26 mouse cellular contexts compared by ENCODE assay signal in the genomic region with DNA sequence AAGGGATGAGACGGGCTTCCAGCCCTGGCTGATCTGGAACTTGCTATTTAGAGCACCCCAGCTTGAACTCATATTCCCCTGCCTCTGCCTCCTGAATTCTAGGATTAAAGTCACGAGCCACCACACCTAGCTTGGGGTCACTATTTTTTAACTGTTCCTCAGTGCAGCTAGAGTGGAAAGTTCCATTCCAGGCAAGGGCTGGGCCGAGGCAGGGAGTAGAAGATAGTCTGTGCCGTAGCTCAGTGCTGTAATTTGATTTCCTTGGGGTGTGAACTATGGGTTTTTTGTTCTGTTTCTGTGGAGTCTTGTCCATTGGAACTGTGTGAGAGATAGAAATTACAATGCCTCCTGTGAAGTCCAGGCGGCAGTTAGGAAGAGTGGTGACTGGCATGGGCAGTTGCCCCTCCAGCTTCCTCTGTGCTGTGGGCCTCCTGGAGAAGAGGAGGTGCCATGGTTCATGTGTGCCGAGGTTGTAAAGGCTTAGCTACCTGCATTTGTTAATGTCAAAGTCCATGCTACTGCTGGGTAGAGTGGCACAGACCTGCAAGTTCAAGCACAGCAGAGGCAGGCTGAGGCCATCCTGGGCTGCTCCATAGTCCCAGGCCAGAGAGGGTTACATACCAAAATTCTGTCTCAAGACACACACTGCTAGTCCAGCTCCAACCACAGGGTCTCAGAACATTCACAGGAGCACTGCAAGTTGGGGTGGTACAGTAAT. TPM values are rescaled to one million over a fixed set of nuclear protein-coding genes. Genes with fewer than 3 reads are reported as not detected.
DNase-seq lines count a peak whose midpoint lies in the region; ATAC-seq and TF ChIP-seq lines count a peak whose summit lies in the region.
"Had no signal": no experiment of that assay in that cellular context is flagged by ENCODE, and none has a peak within 500 bp of the region (broad histone marks: within the 10 kb centered on the region; RNA-seq: fewer than 3 reads in every experiment).

No protein-coding gene starts in this region.

- DNase-seq in layer of hippocampus, adult 2 months (ENCODE audit: low spot score in 2 of 2) = no peak
- no peak for DNase-seq in layer of hippocampus, postnatal 25 days (ENCODE audit: extremely low spot score in 1 of 2, low spot score in 1 of 2)
- DNase-seq in brain, adult 2 months (ENCODE audit: low read depth, low spot score) = peak; percentile 36
- peak; percentile 31 for DNase-seq in large intestine, adult 2 months (ENCODE audit: low read depth, low spot score)
- DNase-seq in gastrocnemius, postnatal 4 days (ENCODE audit: low spot score in 2 of 2) = no peak
- DNase-seq: cerebellum, adult 11-12 months; cerebellum, adult 8-10 months; cerebellum, postnatal 36 days; gastrocnemius, adult 2 months; gastrocnemius, postnatal 14 days; heart, adult 2 months; heart, postnatal 4 days had no signal

- no peak overlapping the region for H3K4me3 ChIP-seq in layer of hippocampus, adult 2 months
- H3K4me3 ChIP-seq in intestine, embryonic 15.5 days (replicated peaks) = no peak overlapping the region
- H3K4me3 ChIP-seq: embryonic facial prominence, embryonic 13.5 days; erythroblast, embryonic 14.5 days; forebrain, embryonic 13.5 days; gastrocnemius, adult 2 months; heart, adult 2 months; heart, embryonic 12.5 days; heart, embryonic 15.5 days had no signal

- peaks cover 15% of the 10 kb centered on the region; the same call in 1 of the 2 replicates for H3K36me3 ChIP-seq in intestine, embryonic 15.5 days

- ATAC-seq in intestine, embryonic 15.5 days = peak; percentile 86
- ATAC-seq: CD4-positive, CD25-positive, alpha-beta regulatory T cell, adult 4 months; forebrain, embryonic 13.5 days; forebrain, embryonic 16.5 days had no signal

- H3K9ac ChIP-seq in intestine, embryonic 15.5 days = no peak overlapping the region
- H3K9ac ChIP-seq: forebrain, embryonic 13.5 days; heart, embryonic 12.5 days; heart, embryonic 15.5 days; hindbrain, embryonic 14.5 days had no signal

- H3K9me3 ChIP-seq in intestine, embryonic 15.5 days = no peaks in the 10 kb centered on the region
- H3K9me3 ChIP-seq: embryonic facial prominence, embryonic 10.5 days; embryonic facial prominence, embryonic 13.5 days; forebrain, embryonic 13.5 days; heart, embryonic 12.5 days; heart, embryonic 15.5 days had no signal

- TF ChIP-seq CTCF in layer of hippocampus, adult 2 months (conservative IDR thresholded peaks at IDR 0.05) = no peak

- no peak overlapping the region for H3K4me2 ChIP-seq in intestine, embryonic 15.5 days (replicated peaks)
- H3K4me2 ChIP-seq: embryonic facial prominence, embryonic 13.5 days; heart, embryonic 12.5 days; heart, embryonic 15.5 days; hindbrain, embryonic 14.5 days had no signal

- H3K27me3 ChIP-seq in intestine, embryonic 15.5 days (replicated peaks) = no peaks in the 10 kb centered on the region
- H3K27me3 ChIP-seq: embryonic facial prominence, embryonic 13.5 days; forebrain, embryonic 13.5 days; heart, embryonic 12.5 days; heart, embryonic 15.5 days had no signal

- H3K27ac ChIP-seq in layer of hippocampus, adult 2 months = 0 out of 2 replicates have a peak overlapping the region, but pooled peaks have one; percentile 6
- peak overlapping the region; percentile 37; the same call in 1 of the 2 replicates for H3K27ac ChIP-seq in intestine, embryonic 15.5 days
- H3K27ac ChIP-seq: embryonic facial prominence, embryonic 10.5 days; embryonic facial prominence, embryonic 13.5 days; forebrain, embryonic 13.5 days; gastrocnemius, adult 2 months; heart, adult 2 months; heart, embryonic 15.5 days; hindbrain, embryonic 14.5 days had no signal

- 0 out of 2 replicates have a peak, but pooled peaks cover 2% of the 10 kb centered on the region for H3K4me1 ChIP-seq in intestine, embryonic 15.5 days (replicated peaks)
- H3K4me1 ChIP-seq: heart, embryonic 15.5 days had no signal

- 66% methylated on average over 6 of the region's 6 CpGs for WGBS in intestine, embryonic 15.5 days
- 49% methylated on average over 6 of the region's 6 CpGs for WGBS in large intestine, adult 2 months

RNA-seq across cellular contexts. Expression of a gene that starts 0.8 kb away (rescaled TPM):
- total RNA-seq in layer of hippocampus, adult 2 months (2021) = 1 to 10 TPM; 3.6 to 5.2 TPM
- total RNA-seq in layer of hippocampus, postnatal 25 days (2021) = 1 to 10 TPM; 2.4 TPM
- 0.20 and 0.39 TPM in 2 replicates for polyA plus RNA-seq in intestine, embryonic 15.5 days (2015; fragmentation: Nextera tagmentation; extraction: Ambion mirVana)
- 0.07 and 0.21 TPM in 2 replicates for polyA plus RNA-seq in large intestine, adult 2 months (2012; rRNA removed)
- total RNA-seq in gastrocnemius, postnatal 4 days (2021) = 1 to 10 TPM; 2.5 to 2.7 TPM
- polyA plus RNA-seq: C2C12 had no signal

RNA-seq across cellular contexts. Expression of a gene that starts 4.0 kb away (rescaled TPM):
- total RNA-seq in layer of hippocampus, adult 2 months (2021) = 1 to 10 TPM in 1 of 2 experiments, under 1 TPM in 1; 0.54 to 2.2 TPM
- total RNA-seq in layer of hippocampus, postnatal 25 days (2021) = 1 to 10 TPM in 1 of 2 experiments, under 1 TPM in 1; 0.64 to 3.7 TPM
- 0.68 TPM in 1 of 2 replicates, not detected in the other for polyA plus RNA-seq in intestine, embryonic 15.5 days (2015; fragmentation: Nextera tagmentation; extraction: Ambion mirVana)
- polyA plus RNA-seq in large intestine, adult 2 months (2012; rRNA removed) = not detected in 2 replicates
- total RNA-seq in gastrocnemius, postnatal 4 days (2021) = not detected
- total RNA-seq: adrenal gland, postnatal 14 days; gastrocnemius, adult 2 months; gastrocnemius, postnatal 14 days; heart, adult 2 months had no signal
- polyA plus RNA-seq: adrenal gland, adult 2 months; erythroblast, embryonic 14.5 days had no signal

RNA-seq across cellular contexts. Expression of a gene that starts 22.3 kb away (rescaled TPM):
- total RNA-seq in layer of hippocampus, adult 2 months (2021) = 10 to 100 TPM; 21.1 to 22.2 TPM
- 10 to 100 TPM; 11.4 to 16.3 TPM for total RNA-seq in layer of hippocampus, postnatal 25 days (2021)
- 21.1 and 21.5 TPM in 2 replicates for polyA plus RNA-seq in intestine, embryonic 15.5 days (2015; fragmentation: Nextera tagmentation; extraction: Ambion mirVana)
- polyA plus RNA-seq in large intestine, adult 2 months (2012; rRNA removed) = 2.5 and 3.2 TPM in 2 replicates
- 10 to 100 TPM; 11.0 to 15.4 TPM for total RNA-seq in gastrocnemius, postnatal 4 days (2021)

RNA-seq across cellular contexts. Expression of a gene that starts 22.4 kb away (rescaled TPM):
- total RNA-seq in layer of hippocampus, adult 2 months (2021) = 10 to 100 TPM; 28.8 to 30.0 TPM
- total RNA-seq in layer of hippocampus, postnatal 25 days (2021) = 10 to 100 TPM; 31.3 to 31.4 TPM
- 120 and 125 TPM in 2 replicates for polyA plus RNA-seq in intestine, embryonic 15.5 days (2015; fragmentation: Nextera tagmentation; extraction: Ambion mirVana)
- 66.4 and 69.0 TPM in 2 replicates for polyA plus RNA-seq in large intestine, adult 2 months (2012; rRNA removed)
- 10 to 100 TPM; 92.1 to 96.2 TPM for total RNA-seq in gastrocnemius, postnatal 4 days (2021)

RNA-seq across cellular contexts. Expression of a gene that starts 34.5 kb away (rescaled TPM):
- total RNA-seq in layer of hippocampus, adult 2 months (2021) = under 1 TPM in 1 of 2 experiments, not detected in 1; 0.41 TPM
- under 1 TPM in 1 of 2 experiments, not detected in 1; 0.15 TPM for total RNA-seq in layer of hippocampus, postnatal 25 days (2021)
- 0.21 TPM in 1 of 2 replicates, not detected in the other for polyA plus RNA-seq in intestine, embryonic 15.5 days (2015; fragmentation: Nextera tagmentation; extraction: Ambion mirVana)
- 0.10 and 0.18 TPM in 2 replicates for polyA plus RNA-seq in large intestine, adult 2 months (2012; rRNA removed)
- under 1 TPM; 0.25 to 0.26 TPM for total RNA-seq in gastrocnemius, postnatal 4 days (2021)
- total RNA-seq: adrenal gland, adult 2 months; adrenal gland, postnatal 14 days; gastrocnemius, adult 2 months; gastrocnemius, postnatal 14 days; heart, adult 2 months; heart, postnatal 10 days had no signal
- polyA plus RNA-seq: erythroblast, embryonic 14.5 days had no signal

Comparison
In these comparisons a context has a peak if more than half of its experiments do, and no peak if none do; other contexts are left out.
1. DNase-seq: peak in brain, adult 2 months (single experiment) and large intestine, adult 2 months (single experiment); none in layer of hippocampus, adult 2 months (0 of 2), layer of hippocampus, postnatal 25 days (0 of 2) and gastrocnemius, postnatal 4 days (0 of 2).